Mouse (Mus musculus): ENCODE results near the gene Cfap36.
A peak's percentile ranks its signal among the peaks of the same experiment; 100 is the strongest.

Gene Cfap36

GRCm38 (mm10) chr11:29246883-29247650, at the start of gene Cfap36:
Gene Cfap36, minus strand, starts transcription at chr11:29247409.
- peak; percentile 95 for DNase-seq (ENCODE audit: low read depth)

DNA sequence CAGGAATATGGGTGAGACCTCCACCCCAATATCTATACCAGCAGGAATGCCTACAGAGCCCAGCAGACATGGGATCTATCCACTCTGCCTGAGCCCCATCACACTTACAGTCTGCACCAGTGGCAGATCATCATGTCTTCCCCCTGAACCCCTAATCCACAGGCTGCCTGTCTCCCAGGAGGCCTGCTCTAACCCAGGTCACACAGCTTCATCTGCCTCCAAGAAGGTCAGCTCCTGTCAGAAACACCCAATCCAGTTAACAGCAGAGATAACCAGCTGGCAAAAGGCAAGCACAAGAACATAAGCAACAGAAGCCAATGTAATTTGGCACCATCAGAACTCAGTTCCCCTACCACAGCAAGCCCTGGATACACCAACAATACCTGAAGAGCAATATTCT, 40.1 kb upstream of the Cfap36 start:
- DNase-seq (ENCODE audit: low read depth), result no peak

DNA sequence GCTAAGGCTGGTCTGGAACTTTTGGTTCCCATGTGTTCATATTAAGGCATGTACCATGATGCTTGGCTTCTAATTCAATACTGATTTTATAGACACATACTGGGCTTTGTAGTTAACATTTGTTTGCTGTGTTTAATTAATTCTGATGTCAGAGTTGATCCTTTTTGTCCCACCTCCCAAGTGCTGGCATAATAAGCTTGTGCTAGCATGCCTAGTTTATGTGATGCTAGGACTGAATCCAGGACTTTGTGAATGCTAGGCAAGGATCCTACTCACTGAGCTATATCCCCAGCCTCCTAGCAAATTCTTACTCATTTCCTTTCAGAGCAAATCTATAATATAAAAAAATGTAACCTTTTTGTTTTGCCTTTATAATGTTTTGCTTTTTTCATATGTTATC, 38.8 kb upstream of the Cfap36 start:
- DNase-seq (ENCODE audit: low read depth), result no peak

DNA sequence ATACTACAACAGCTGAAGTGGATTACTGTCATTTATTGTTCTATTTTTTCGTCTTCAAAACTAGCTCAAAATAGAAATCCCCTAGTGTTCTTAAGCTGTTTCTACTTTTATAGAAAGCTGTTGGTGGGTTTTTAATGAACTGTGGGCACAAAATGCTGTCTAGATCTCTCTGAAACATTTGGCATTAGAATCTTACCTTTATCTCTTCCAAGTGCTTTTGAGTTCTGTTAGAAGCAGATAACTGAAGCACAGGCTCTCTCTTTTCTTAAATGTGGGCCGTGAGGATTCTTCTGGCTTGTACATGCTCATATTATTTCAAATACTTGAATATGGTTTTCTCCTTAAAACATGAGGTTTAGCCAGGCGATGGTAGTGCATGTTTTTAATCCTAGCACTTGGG, 27.5 kb upstream of the Cfap36 start:
- peak; percentile 7 for DNase-seq (ENCODE audit: low read depth)

DNA sequence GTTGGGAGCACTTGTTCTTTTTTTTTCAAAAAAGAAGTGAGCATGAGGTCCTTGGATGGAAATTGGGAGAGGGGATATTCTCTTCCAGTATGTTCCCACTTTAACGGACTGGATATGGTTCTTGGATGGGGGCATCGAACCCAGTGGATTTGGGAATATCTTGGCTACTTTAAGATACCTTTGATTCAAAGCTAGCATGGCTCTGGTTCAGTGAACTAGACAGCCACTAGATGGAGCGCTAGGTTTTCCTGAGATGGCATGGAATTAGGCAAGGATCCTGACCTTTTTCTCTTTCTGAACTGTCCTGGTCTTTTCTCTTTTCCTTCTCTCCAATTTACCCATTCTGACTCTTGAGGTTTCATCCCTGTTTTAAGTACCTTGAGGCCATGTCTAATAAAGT, 20.6 kb upstream of the Cfap36 start:
- peak; percentile 17 for DNase-seq (ENCODE audit: low read depth)

DNA sequence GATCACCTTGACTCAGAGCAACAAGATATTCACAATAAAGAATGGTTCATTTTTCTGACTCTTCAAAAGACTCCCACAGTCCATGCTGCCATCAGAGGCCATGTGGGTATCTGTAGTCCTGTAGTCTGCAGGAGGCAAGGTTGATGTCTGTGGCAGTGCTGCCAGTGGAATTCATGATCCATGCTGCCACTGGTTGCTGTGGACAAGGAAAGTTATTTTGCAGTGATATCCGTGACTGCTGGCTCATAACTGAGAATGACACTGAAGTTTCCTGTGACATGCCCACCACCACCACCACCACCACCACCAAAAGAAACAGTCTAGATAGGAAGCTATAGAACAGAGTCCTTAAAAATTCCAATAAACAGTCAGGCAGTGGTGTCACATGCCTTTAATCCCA, 7.4 kb upstream of the Cfap36 start:
- no peak for DNase-seq (ENCODE audit: low read depth)

- DNase-seq (ENCODE audit: low read depth), result no peak
Measured at GRCm38 (mm10) chr11:29248386-29248785, 1.2 kb upstream of the Cfap36 start.

DNA sequence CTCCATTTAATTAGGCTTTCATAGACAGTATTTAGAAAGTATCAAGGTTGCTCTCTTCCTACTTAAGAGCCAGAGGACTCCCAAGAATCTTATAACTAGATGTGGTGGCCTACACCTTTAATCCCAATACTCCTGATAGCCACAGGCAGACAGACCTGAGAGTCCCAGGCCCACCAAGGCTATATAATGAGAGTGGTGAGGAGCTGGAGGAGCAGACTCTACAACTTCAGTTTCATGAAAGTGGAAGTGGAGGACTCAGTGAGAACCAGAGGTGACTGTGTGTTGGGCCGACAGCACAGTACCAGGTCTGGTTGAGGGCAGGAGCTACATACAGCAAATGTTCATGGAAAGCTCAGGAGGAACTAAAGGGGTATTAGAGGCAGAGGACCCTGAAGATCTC, 516 bp upstream of the Cfap36 start:
- DNase-seq (ENCODE audit: low read depth), result no peak

GRCm38 (mm10) chr11:29245988-29246387, 1.2 kb downstream of the Cfap36 start:
- no peak for DNase-seq (ENCODE audit: low read depth)

- no peak for DNase-seq (ENCODE audit: low read depth)
Measured at GRCm38 (mm10) chr11:29241961-29242360, 5.2 kb downstream of the Cfap36 start.

DNA sequence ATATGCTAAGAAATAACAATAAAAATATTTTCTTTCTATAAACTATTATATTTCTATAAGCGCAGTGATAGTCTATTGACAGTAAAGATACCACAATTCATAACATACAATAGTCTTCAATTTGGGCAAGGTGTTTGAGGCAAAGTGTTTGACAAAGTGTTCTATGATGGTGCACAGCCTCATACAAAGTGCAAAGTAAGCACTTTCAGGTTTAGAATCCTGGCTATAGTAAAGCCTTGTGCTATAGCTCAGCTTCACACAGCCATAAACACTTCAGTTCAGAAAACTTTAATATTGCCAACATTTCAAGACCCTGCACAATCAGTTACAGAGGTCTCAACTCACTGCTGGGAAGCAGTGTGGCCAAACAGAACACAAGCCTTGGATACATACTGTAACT, 7.9 kb downstream of the Cfap36 start:
- DNase-seq (ENCODE audit: low read depth), result no peak

GRCm38 (mm10) chr11:29238551-29238950, 8.7 kb downstream of the Cfap36 start:
- DNase-seq (ENCODE audit: low read depth), result no peak

DNA sequence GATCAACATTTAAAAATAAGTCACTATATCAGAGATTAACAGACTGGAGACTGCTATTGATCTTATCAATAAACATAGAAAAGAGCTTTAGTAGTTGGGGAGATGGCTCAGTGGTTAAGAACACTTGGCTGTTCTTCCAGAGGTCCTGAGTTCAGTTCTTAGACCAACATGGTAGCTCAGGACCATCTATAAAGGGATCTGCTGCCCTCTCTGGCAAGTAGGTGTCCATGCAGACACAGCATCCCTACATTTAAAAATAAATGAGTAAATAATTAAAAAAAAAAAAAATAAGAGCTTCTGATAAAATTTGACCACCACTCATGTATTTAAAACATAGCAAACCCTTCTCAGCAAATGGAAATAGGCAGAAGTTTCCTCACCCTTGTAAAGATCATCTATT, 9.2 kb downstream of the Cfap36 start:
- no peak for DNase-seq (ENCODE audit: low read depth)

GRCm38 (mm10) chr11:29237364-29237763, 9.8 kb downstream of the Cfap36 start:
- no peak for DNase-seq (ENCODE audit: low read depth)

GRCm38 (mm10) chr11:29233569-29233968, 13.6 kb downstream of the Cfap36 start:
- no peak for DNase-seq (ENCODE audit: low read depth)

- no peak for DNase-seq (ENCODE audit: low read depth)
Measured at GRCm38 (mm10) chr11:29228957-29229356, 18.3 kb downstream of the Cfap36 start.

DNA sequence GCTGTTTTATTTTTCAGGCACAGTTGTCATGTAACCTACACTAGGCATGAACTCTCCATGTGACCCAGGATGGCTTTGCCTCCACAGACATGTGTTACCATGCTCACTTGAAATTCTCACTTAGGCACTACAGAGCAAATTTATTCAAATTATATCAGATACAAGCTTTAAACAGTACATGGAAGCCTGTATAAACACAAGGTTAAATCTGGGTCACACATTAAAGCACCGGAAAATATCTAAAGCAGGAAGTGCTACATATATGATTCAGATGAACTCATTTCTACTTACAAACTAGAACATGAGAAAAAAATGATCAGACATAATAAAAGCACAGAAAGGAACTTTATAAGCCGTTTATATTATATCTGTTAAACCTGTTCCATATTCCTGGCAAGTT, 22.5 kb downstream of the Cfap36 start:
- DNase-seq (ENCODE audit: low read depth), result no peak

DNA sequence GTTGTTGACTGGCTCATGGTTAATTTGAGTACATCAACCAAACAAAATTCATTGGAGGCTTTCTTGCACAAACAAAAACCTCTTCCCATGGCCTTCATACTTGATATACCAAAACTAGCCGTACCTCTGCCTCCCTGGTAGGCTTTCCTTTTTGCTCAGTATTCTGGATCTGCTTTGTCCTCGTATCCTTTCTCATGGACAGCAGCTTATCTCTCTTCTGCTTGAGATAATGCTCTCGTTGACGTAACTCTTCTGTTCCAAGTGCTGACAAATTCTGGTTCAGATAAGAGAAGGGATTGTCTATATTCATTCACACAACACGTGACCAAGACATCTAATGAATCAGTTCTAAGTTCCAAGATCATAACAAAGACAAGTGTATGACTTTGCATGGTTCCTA, 24.9 kb downstream of the Cfap36 start:
- no peak for DNase-seq (ENCODE audit: low read depth)

GRCm38 (mm10) chr11:29219055-29219454, 28.2 kb downstream of the Cfap36 start:
- no peak for DNase-seq (ENCODE audit: low read depth)

DNA sequence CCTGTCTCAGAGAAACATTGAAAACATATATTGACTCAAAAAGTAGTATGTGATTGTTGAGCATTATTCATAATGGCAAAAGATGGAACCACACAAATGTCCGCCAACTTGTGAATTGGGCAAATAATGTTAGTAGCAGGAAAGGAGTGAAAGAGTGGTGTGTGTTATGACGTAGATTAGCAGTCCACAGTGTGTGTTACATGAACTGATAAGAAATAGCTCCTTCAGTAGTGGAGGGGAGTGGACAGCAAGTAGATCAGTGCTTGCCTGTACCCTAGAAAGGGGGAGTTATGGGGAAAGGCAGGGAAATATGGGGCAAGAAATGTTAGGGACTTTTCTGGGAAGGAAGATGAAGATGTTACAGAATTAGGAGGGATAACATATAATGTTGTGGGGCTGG, 31.0 kb downstream of the Cfap36 start:
- no peak for DNase-seq (ENCODE audit: low read depth)

- DNase-seq (ENCODE audit: low read depth), result no peak
Measured at GRCm38 (mm10) chr11:29209774-29210173, 37.4 kb downstream of the Cfap36 start.

GRCm38 (mm10) chr11:29203653-29204052, 43.6 kb downstream of the Cfap36 start:
- no peak for DNase-seq (ENCODE audit: low read depth)

GRCm38 (mm10) chr11:29188981-29189380, 58.2 kb downstream of the Cfap36 start:
- DNase-seq (ENCODE audit: low read depth), result no peak

DNA sequence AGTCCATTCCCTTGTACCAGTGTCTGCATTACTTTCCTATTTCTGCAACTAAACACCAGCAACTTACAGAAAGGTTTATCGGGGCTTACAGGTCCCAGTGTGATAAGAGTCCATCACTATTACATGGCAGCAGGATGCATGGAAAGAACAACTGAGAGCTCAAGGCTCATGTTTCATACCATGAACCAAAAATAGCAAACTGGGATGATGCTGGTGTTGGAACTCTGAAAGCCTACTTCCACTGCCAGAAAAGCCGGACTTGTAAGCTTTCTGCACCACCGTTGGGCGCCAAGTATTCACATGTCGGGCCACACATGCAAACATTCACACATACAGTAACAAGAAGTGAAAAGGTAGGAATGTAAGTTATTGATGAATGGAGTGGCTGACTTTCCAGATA, 65.5 kb downstream of the Cfap36 start:
- no peak for DNase-seq (ENCODE audit: low read depth)
